Mouse (Mus musculus) ES-E14 (cell line): ENCODE measurements at regions not wholly inside any gene's neighbourhood (a gene's known extent, or its start where the extent isn't known, plus 50 kb on each side); places are given as distances from the start of the nearest gene placed in this dataset.

ENCODE experiments used
- CHD2 ChIP-seq: IDR thresholded peaks from 2 replicates; pipeline ENCODE4 v1.6.1; 2014; ENCODE audit warnings: mild to moderate bottlenecking, low read depth, low read length, inconsistent platforms
- HCFC1 ChIP-seq: IDR thresholded peaks from 2 replicates; pipeline ENCODE4 v1.6.1; 2012; ENCODE audit warnings: low read length, inconsistent platforms, borderline replicate concordance; ENCODE audit not compliant: insufficient read depth
- ZC3H11A ChIP-seq: IDR thresholded peaks from 2 replicates; pipeline ENCODE4 v1.6.1; 2012; ENCODE audit warnings: low read depth, mild to moderate bottlenecking, inconsistent platforms, low read length, borderline replicate concordance

DNA sequence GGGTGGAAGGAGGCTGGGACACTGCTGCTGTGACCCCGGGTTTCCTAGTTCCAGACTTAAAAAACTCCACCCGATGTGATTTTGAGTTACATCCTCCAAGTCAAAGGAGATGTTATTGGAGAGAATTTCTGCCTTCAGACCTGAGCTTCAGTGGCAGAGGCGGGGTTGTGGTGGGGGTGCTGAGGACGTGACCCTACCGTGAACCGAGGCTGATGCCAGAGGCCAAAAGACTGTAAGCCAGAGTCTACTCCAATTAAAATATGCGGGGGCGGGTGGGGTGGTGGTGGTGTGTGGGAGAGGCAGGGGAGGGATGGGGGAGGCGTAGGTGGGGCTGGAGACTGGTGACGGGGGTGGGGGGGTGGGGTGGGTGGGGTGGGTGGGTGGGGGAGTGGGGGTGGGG lies 145.1 kb upstream of the Zfp64 start:
- TF ChIP-seq ZC3H11A (no peak), HCFC1 (no peak), CHD2 (no peak)
